Mouse (Mus musculus) brain, embryonic 14.5 days (tissue): Measurements from ENCODE around the gene AA467197.

ENCODE experiments used
- CTCF ChIP-seq: fragments of 200-500 bp; IDR thresholded peaks from 2 replicates; pipeline ENCODE4 v1.5.1; 2012; ENCODE audit warnings: inconsistent platforms, mild to moderate bottlenecking, moderate library complexity, borderline replicate concordance; ENCODE audit not compliant: insufficient read depth, insufficient read length; ENCODE audit errors: extremely low read depth
- POLR2A ChIP-seq: fragments of 200-500 bp; IDR thresholded peaks from 2 replicates; pipeline ENCODE4 v1.6.1; 2012; ENCODE audit warnings: mild to moderate bottlenecking, inconsistent platforms, borderline replicate concordance; ENCODE audit not compliant: poor library complexity, insufficient read depth, insufficient read length, severe bottlenecking; ENCODE audit errors: extremely low read depth

DNA sequence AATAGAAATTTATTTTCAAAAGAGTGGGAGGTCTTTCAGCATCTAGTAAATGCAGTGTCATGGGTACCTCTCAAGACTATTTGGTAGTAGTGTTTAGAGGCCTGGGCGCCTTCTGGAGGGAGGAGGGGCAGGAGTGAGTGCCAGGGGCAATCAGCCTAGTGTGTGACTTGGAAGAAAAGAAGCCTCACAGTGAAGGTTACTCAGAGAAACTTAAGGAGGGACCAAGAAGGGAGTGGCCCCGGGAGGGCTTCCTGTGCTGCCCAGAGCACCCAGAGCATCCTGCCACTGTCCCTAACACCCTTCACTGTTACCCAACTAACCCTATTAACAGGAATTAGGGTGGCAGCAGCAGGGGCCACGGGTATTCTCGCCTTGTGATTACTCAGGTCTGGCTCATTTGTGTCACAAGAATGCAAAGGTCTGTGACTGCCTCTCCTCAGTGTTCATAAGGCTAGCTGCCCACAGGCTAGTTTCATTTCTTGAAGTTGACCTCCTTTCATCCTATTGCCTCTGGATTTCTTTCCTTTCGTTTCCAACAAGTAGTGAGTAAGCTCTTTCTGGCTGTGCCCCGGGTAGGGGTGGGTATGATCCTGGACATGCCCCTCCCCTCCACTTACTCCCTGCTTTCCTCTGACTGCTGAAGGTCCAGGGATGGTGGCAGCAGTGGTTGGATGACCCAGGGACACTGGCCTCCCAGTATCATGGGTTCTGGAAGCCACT lies 28.6 kb downstream of the AA467197 start:
- no peak for TF ChIP-seq POLR2A
- no peak for TF ChIP-seq CTCF
